ENCODE assay signal across 8 mouse cellular contexts in the genomic region with DNA sequence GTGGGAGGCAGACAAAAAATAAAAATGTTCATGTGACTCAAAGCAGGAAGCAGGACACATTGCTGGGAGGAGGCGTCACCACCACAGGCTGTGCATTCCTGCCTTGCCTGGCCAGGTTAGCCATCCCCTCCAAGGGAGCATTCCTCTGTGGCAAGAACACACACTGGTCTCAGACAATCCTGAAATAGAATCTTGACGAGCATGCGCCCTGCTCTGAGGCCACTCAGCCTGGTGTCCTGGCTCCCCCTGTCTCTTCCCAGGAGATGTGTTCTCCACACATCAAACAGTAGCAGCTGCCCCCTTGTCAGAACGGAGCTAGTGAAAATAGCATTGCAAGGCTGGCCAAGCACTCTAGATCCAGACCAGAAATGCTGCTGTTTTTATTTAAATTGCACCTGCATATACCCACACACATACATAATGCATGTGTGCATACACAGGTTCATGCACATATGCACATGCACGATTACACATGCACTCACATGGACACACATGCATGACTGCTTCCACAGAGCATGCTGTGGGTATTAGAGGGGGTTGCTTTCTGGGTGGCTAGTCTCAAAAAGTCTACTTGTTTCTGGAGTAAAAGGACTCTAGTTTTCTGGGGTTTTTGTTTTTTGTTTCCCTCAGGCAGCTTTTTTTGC.
A peak's percentile ranks its signal among the peaks of the same experiment; 100 is the strongest.
DNase-seq lines count a peak whose midpoint lies in the region; ATAC-seq and TF ChIP-seq lines count a peak whose summit lies in the region.

No protein-coding gene starts in this region.

- H3K4me3 ChIP-seq in ES-Bruce4 (ENCODE audit: low read depth, low read length): no peak overlapping the region
- no peak overlapping the region for H3K4me3 ChIP-seq in forebrain, embryonic 14.5 days (ENCODE audit: low read depth, low read length)
- no peak overlapping the region for H3K4me3 ChIP-seq in liver, embryonic 14.5 days (ENCODE audit: insufficient read depth in 1 of 2, low read depth in 2 of 2, low read length in 2 of 2)
- H3K4me3 ChIP-seq in neural tube, embryonic 11.5 days (ENCODE audit: low read depth, low read length): no peak overlapping the region

- peaks cover 2% of the 10 kb centered on the region for H3K4me1 ChIP-seq in ES-Bruce4 (ENCODE audit: control insufficient read depth, insufficient read depth, low read length)
- H3K4me1 ChIP-seq in forebrain, embryonic 14.5 days (ENCODE audit: control insufficient read depth, insufficient read depth, low read length): peaks cover 21% of the 10 kb centered on the region
- H3K4me1 ChIP-seq in liver, embryonic 14.5 days (replicated peaks; ENCODE audit: control insufficient read depth in 2 of 2, insufficient read depth in 2 of 2, low read length in 1 of 2): peaks cover 4 to 33% of the 10 kb centered on the region in 2 experiments; a peak in 3 of 4 replicates
- peaks cover 35% of the 10 kb centered on the region for H3K4me1 ChIP-seq in neural tube, embryonic 11.5 days (ENCODE audit: control insufficient read depth, insufficient read depth, low read length)

- intact Hi-C loops in heart, postnatal 10 days (cut with DNase I): loop anchor here (1.0 to 5.0 kb wide), 6 partner anchors 45 to 343 kb away; no protein-coding TSS in a partner anchor

- TF ChIP-seq CTCF in ES-Bruce4 (IDR thresholded peaks at IDR 0.05; ENCODE audit: low read depth, low read length): peak; percentile 48
- peak; percentile 56 for TF ChIP-seq CTCF in liver, embryonic 14.5 days (IDR thresholded peaks at IDR 0.05; ENCODE audit: low read depth)

- ATAC-seq in cerebellum, adult (ENCODE audit: insufficient number of reproducible peaks, low FRiP score, low TSS enrichment): peak; percentile 92
- peak; percentile 89 for ATAC-seq in forebrain, embryonic 14.5 days
- peak; percentile 27; the same call in 1 of the 2 replicates for ATAC-seq in liver, embryonic 14.5 days (ENCODE audit: insufficient read depth)
- ATAC-seq in neural tube, embryonic 11.5 days (ENCODE audit: insufficient read depth, low FRiP score, low TSS enrichment): peak; percentile 56; the same call in 1 of the 2 replicates

- no peaks in the 10 kb centered on the region for H3K36me3 ChIP-seq in ES-Bruce4 (ENCODE audit: control insufficient read depth, insufficient read depth, low read length, poor library complexity, severe bottlenecking)
- no peaks in the 10 kb centered on the region for H3K36me3 ChIP-seq in forebrain, embryonic 14.5 days (ENCODE audit: control insufficient read depth, insufficient read depth, low read length)
- no peaks in the 10 kb centered on the region for H3K36me3 ChIP-seq in liver, embryonic 14.5 days (replicated peaks; ENCODE audit: control insufficient read depth, insufficient read depth, low read depth)
- no peaks in the 10 kb centered on the region for H3K36me3 ChIP-seq in neural tube, embryonic 11.5 days (ENCODE audit: control insufficient read depth, insufficient read depth, low read length)

- no peaks in the 10 kb centered on the region for H3K9me3 ChIP-seq in ES-Bruce4 (replicated peaks; ENCODE audit: control insufficient read depth, insufficient read depth, low read length, poor library complexity, severe bottlenecking)
- no peaks in the 10 kb centered on the region for H3K9me3 ChIP-seq in forebrain, embryonic 14.5 days (replicated peaks; ENCODE audit: control insufficient read depth, low read length)
- H3K9me3 ChIP-seq in liver, embryonic 14.5 days (ENCODE audit: control insufficient read depth, low read length): no peaks in the 10 kb centered on the region
- H3K9me3 ChIP-seq in neural tube, embryonic 11.5 days (ENCODE audit: control insufficient read depth, low read length): no peaks in the 10 kb centered on the region

- TF ChIP-seq EP300 in ES-Bruce4 (IDR thresholded peaks at IDR 0.05; ENCODE audit: insufficient read depth, low read depth, low read length): 0 out of 2 replicates have a peak, but pooled peaks have one; percentile 51
- no peak for TF ChIP-seq EP300 in liver, embryonic 14.5 days (IDR thresholded peaks at IDR 0.05; ENCODE audit: low read depth)

- H3K27ac ChIP-seq in ES-Bruce4 (ENCODE audit: insufficient read depth, low read length): no peak overlapping the region
- H3K27ac ChIP-seq in forebrain, embryonic 14.5 days (ENCODE audit: low read depth, low read length): peak overlapping the region; percentile 75
- H3K27ac ChIP-seq in liver, embryonic 14.5 days: no peak overlapping the region; the same call in 1 of the 2 replicates
- H3K27ac ChIP-seq in neural tube, embryonic 11.5 days (ENCODE audit: low read depth, low read length): peak overlapping the region; percentile 95

- TF ChIP-seq POLR2A in ES-Bruce4 (IDR thresholded peaks at IDR 0.05; ENCODE audit: insufficient read depth, low read length): no peak

- H3K9ac ChIP-seq in ES-Bruce4 (ENCODE audit: low read depth, poor library complexity, severe bottlenecking): no peak overlapping the region
- peak overlapping the region; percentile 50 for H3K9ac ChIP-seq in forebrain, embryonic 14.5 days (ENCODE audit: low read length)
- no peak overlapping the region for H3K9ac ChIP-seq in liver, embryonic 14.5 days (replicated peaks)
- H3K9ac ChIP-seq in neural tube, embryonic 11.5 days (ENCODE audit: low read length): peak overlapping the region; percentile 19

- 18% methylated on average over 5 of the region's 5 CpGs for WGBS in forebrain, embryonic 14.5 days
- WGBS in liver, embryonic 14.5 days (ENCODE audit: insufficient replicate concordance): 23% methylated on average over 5 of the region's 5 CpGs
- 15% methylated on average over 5 of the region's 5 CpGs for WGBS in neural tube, embryonic 11.5 days

- H3K27me3 ChIP-seq in ES-Bruce4 (ENCODE audit: control insufficient read depth, insufficient read depth, low read length, poor library complexity, severe bottlenecking): no peaks in the 10 kb centered on the region
- H3K27me3 ChIP-seq in forebrain, embryonic 14.5 days (replicated peaks; ENCODE audit: control insufficient read depth, insufficient read depth, low read length): no peaks in the 10 kb centered on the region
- H3K27me3 ChIP-seq in liver, embryonic 14.5 days (ENCODE audit: control insufficient read depth, insufficient read depth, low read length): no peaks in the 10 kb centered on the region
- no peaks in the 10 kb centered on the region for H3K27me3 ChIP-seq in neural tube, embryonic 11.5 days (ENCODE audit: control insufficient read depth, insufficient read depth, low read length)

- peak; percentile 79 for DNase-seq in forebrain, embryonic 14.5 days (ENCODE audit: low spot score)
- DNase-seq in heart, postnatal 10 days: peak; percentile 87 to 90
- DNase-seq in kidney, postnatal 36 days: peak; percentile 78 to 90
- no peak for DNase-seq in liver, embryonic 14.5 days (ENCODE audit: low read depth in 3 of 3, low spot score in 3 of 3)
- DNase-seq in neural tube, embryonic 11.5 days (ENCODE audit: low spot score): peak; percentile 76
- DNase-seq in urinary bladder, postnatal 4 days (ENCODE audit: low spot score in 2 of 2): peak; percentile 66 to 67

- H3K4me2 ChIP-seq in forebrain, embryonic 14.5 days (ENCODE audit: low read length): peak overlapping the region; percentile 31
- H3K4me2 ChIP-seq in liver, embryonic 14.5 days (ENCODE audit: low read depth): no peak overlapping the region
- H3K4me2 ChIP-seq in neural tube, embryonic 11.5 days (ENCODE audit: low read depth): peak overlapping the region; percentile 30

Comparison
In these comparisons a context has a peak if more than half of its experiments do, and no peak if none do; other contexts are left out.
1. H3K27ac ChIP-seq: peak in forebrain, embryonic 14.5 days (single experiment) and neural tube, embryonic 11.5 days (single experiment); none in ES-Bruce4 (single experiment) and liver, embryonic 14.5 days (single experiment).
2. H3K9ac ChIP-seq: peak in forebrain, embryonic 14.5 days (single experiment) and neural tube, embryonic 11.5 days (single experiment); none in ES-Bruce4 (single experiment) and liver, embryonic 14.5 days (single experiment).
3. ATAC-seq: peak in every context shown above with its lines; median percentile 92 in cerebellum, adult; 89 in forebrain, embryonic 14.5 days; 56 in neural tube, embryonic 11.5 days; 27 in liver, embryonic 14.5 days.
4. DNase-seq: peak in forebrain, embryonic 14.5 days (single experiment), heart, postnatal 10 days (2 of 2), kidney, postnatal 36 days (2 of 2), neural tube, embryonic 11.5 days (single experiment) and urinary bladder, postnatal 4 days (2 of 2); none in liver, embryonic 14.5 days (0 of 3).